Mouse (Mus musculus) T-helper 17 cell (primary cell): ENCODE data around the gene Itgb5.

Experiments used
- in situ Hi-C, 2 experiments: fragments of 300-600 bp; cut with MboI, MseI; formaldehyde crosslinking; loops; 1 replicate in 1 of 2; 2 replicates in 1 of 2; pipeline ENCODE4 v1.15.1; 2025; ENCODE audit warnings: high pct_unique_total_duplicates in 2 of 2

Gene Itgb5

GRCm38 (mm10) chr16:33830512-33831105, 1.1 kb downstream of the Itgb5 start:
- in situ Hi-C loops, result no loop called here

GRCm38 (mm10) chr16:33832057-33832456, 2.6 kb downstream of the Itgb5 start:
- in situ Hi-C loops, result no loop called here

GRCm38 (mm10) chr16:33832728-33833428, 3.4 kb downstream of the Itgb5 start:
- in situ Hi-C loops, result no loop called here

GRCm38 (mm10) chr16:33833429-33833753, 3.9 kb downstream of the Itgb5 start:
- in situ Hi-C loops, result no loop called here

GRCm38 (mm10) chr16:33833781-33834482, 4.5 kb downstream of the Itgb5 start:
- in situ Hi-C loops, result no loop called here

- in situ Hi-C loops, result no loop called here
Observed at GRCm38 (mm10) chr16:33836676-33837075, 7.2 kb downstream of the Itgb5 start.

- in situ Hi-C loops, result no loop called here
Observed at GRCm38 (mm10) chr16:33837191-33837590, 7.7 kb downstream of the Itgb5 start.

- in situ Hi-C loops, result no loop called here
Observed at GRCm38 (mm10) chr16:33840616-33841015, 11.2 kb downstream of the Itgb5 start.

GRCm38 (mm10) chr16:33842081-33842880, 12.8 kb downstream of the Itgb5 start:
- in situ Hi-C loops, result no loop called here

GRCm38 (mm10) chr16:33844150-33844611, 14.7 kb downstream of the Itgb5 start:
- in situ Hi-C loops, result no loop called here

GRCm38 (mm10) chr16:33844866-33845265, 15.4 kb downstream of the Itgb5 start:
- in situ Hi-C loops, result no loop called here

GRCm38 (mm10) chr16:33853271-33853670, 23.8 kb downstream of the Itgb5 start:
- in situ Hi-C loops, result no loop called here

GRCm38 (mm10) chr16:33858766-33859165, 29.3 kb downstream of the Itgb5 start:
- in situ Hi-C loops, result no loop called here

GRCm38 (mm10) chr16:33859380-33859779, 29.9 kb downstream of the Itgb5 start:
- in situ Hi-C loops, result no loop called here

- in situ Hi-C loops, result no loop called here
Observed at GRCm38 (mm10) chr16:33859988-33860700, 30.7 kb downstream of the Itgb5 start.

GRCm38 (mm10) chr16:33862406-33862805, 32.9 kb downstream of the Itgb5 start:
- in situ Hi-C loops, result no loop called here

GRCm38 (mm10) chr16:33863208-33863751, 33.8 kb downstream of the Itgb5 start:
- in situ Hi-C loops, result no loop called here

GRCm38 (mm10) chr16:33870224-33870785, 40.8 kb downstream of the Itgb5 start:
- in situ Hi-C loops, result no loop called here

GRCm38 (mm10) chr16:33870988-33871758, 41.7 kb downstream of the Itgb5 start:
- in situ Hi-C loops, result no loop called here
